Mouse (Mus musculus): ENCODE measurements around the gene Pcnx.

DNA sequence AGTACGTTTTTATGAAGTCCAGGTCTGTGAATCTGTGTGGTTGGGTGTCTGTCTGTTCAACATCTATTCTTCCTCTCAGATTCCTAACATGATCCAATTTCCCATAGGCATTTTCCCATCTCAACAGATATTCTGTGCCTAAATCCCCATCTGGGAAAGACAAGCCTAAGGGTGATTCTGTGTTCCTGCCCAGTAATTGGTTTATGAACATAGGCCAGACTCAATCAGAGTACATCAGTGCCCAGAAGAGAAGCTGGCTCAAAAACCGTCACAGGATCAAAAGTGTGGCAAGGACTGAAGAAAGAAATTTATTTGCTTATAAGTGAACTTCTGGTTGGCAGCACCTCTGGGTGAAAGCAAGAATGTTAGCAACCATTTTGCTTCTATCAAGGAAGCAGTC lies 7.3 kb upstream of the Pcnx start:
- TF ChIP-seq CHD2 (IDR thresholded peaks at IDR 0.05; ENCODE audit: low read depth, low read length) (no peak), MAFK (IDR thresholded peaks at IDR 0.05; ENCODE audit: insufficient read depth, low read depth, low read length) (no peak)
